Mouse (Mus musculus) liver, embryonic 13.5 days (tissue): ENCODE measurements around the gene Bcs1l. TPM values are rescaled to one million over a fixed set of nuclear protein-coding genes. Genes with fewer than 3 reads are reported as not detected.
A peak's percentile ranks its signal among the peaks of the same experiment; 100 is the strongest.

Source experiments
- ATAC-seq: fragments of 200-750 bp; cut with Nextera tagmentation; 2 replicates; pipeline ENCODE4 v1.8.0; 2017; ENCODE audit warnings: low read depth, mild to moderate bottlenecking, moderate number of reproducible peaks, moderate library complexity
- DNase-seq: peaks from one replicate; pipeline ENCODE4 v3.0.0; 2022
- H3K27ac ChIP-seq: fragments of 300-500 bp; sonication (generic); 2 replicates; pipeline ENCODE4 v1.5.1; 2015; ENCODE audit warnings: moderate library complexity, mild to moderate bottlenecking, inconsistent platforms
- H3K27me3 ChIP-seq: fragments of 300-500 bp; sonication (generic); 2 replicates; pipeline ENCODE4 v1.6.1; 2015; ENCODE audit warnings: mild to moderate bottlenecking, inconsistent platforms
- H3K36me3 ChIP-seq: fragments of 300-500 bp; sonication (generic); 2 replicates; pipeline ENCODE4 v1.6.1; 2015; ENCODE audit warnings: mild to moderate bottlenecking, inconsistent platforms
- H3K4me1 ChIP-seq: fragments of 300-500 bp; sonication (generic); replicated peaks from 2 replicates; pipeline ENCODE4 v1.6.1; 2015; ENCODE audit warnings: inconsistent platforms
- H3K4me2 ChIP-seq: fragments of 300-500 bp; sonication (generic); 2 replicates; pipeline ENCODE4 v1.6.1; 2015; ENCODE audit warnings: inconsistent platforms, mild to moderate bottlenecking, moderate library complexity
- H3K4me3 ChIP-seq: fragments of 300-500 bp; sonication (generic); replicated peaks from 2 replicates; pipeline ENCODE4 v1.5.1; 2015; ENCODE audit warnings: mild to moderate bottlenecking, inconsistent platforms
- H3K9ac ChIP-seq: fragments of 300-500 bp; sonication (generic); 2 replicates; pipeline ENCODE4 v1.6.1; 2015; ENCODE audit warnings: mild to moderate bottlenecking, inconsistent platforms
- H3K9me3 ChIP-seq: fragments of 300-500 bp; sonication (generic); replicated peaks from 2 replicates; pipeline ENCODE4 v1.6.1; 2016; ENCODE audit warnings: inconsistent platforms
- WGBS: fragments of 180-500 bp; shearing (Covaris S2); methylation state at CpG from one replicate; pipeline ENCODE4 v1.1.7; 2015; ENCODE audit not compliant: insufficient replicate concordance; 5-methylcytosine and 5-hydroxymethylcytosine counted together
- polyA plus RNA-seq: library from polyadenylated mRNA; unstranded; fragments of >200 nt; fragmentation: Nextera tagmentation; extraction: Ambion mirVana; gene quantifications from 2 replicates; pipeline ENCODE4 v1.2.1, GENCODE M21; 2015

Bcs1l gene
- 13.8 and 14.3 TPM in 2 replicates for polyA plus RNA-seq

DNA sequence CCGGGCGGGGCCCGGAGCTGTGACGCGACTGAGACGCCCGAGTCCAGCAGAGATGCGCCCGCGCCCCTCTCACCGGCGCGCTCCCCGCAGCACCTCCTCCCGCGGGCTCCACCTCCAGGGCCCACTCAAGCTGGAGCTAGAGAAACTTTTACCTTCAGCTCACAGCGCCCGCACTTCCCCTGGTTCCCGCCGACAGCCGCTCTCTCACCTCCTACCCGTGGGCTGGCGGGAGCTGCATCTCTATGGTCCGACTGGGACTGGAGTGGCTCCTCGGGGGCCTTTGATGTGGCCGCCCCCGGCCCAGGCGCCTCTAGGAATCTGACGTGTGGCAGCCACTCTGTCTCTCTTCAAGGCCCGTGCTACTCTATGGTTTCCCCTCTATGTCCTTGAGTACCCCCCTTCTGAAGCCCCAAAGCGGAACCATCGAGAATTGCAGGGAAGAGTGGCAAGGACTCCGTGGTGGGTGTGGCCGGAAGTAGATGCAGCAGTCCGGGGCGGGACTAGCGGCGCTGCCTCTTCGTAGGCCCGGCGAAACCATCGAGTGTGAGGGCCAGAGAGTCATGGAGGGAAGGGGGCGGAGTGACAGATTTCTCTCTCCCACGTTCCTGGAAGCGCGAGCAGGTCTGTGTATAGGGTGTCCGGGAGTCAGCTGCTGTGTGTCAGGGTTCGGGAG is at the start of gene Bcs1l, which contains the start of gene Zfp142:
Gene Bcs1l, plus strand, starts transcription at position 517 of the 673 bp plus-strand sequence.
Gene Zfp142, minus strand, starts transcription at position 474 of the 673 bp plus-strand sequence.
- ATAC-seq: peak; percentile 95

DNA sequence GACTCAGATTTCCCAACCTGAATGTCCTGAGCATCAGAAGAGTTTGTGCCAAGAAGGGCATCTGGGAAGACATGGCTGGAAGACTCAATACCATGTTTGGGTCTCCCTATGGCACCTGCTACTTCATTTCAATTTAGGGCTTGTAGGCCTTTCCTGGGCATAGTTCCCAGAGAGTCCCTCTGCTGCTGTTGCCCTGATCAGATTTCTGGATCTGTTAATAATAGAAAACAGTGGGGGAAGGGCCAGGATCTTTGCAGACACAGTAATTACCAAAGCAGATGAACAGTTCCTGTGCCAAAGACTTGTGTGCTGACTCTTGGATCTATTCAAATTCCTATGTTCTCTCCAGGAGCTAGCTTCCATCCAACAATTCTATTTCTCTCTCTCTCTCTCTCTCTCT is 49.4 kb upstream of the Bcs1l start:
- Histone ChIP-seq H3K4me3 (no peak overlapping the region), H3K27ac (no peak overlapping the region), H3K36me3 (no peaks in the 10 kb centered on the region), H3K9ac (no peak overlapping the region), H3K9me3 (no peaks in the 10 kb centered on the region), H3K27me3 (peaks cover 14% of the 10 kb centered on the region), H3K4me2 (no peak overlapping the region), H3K4me1 (no peaks in the 10 kb centered on the region)
- DNase-seq: no peak
- no peak for ATAC-seq

More for the DNA sequence above, at the start of gene Bcs1l, which contains the start of gene Zfp142:
- peaks cover 40% of the 10 kb centered on the region for H3K4me1 ChIP-seq
- H3K36me3 ChIP-seq: peaks cover 35% of the 10 kb centered on the region
- peak within 1 kb of the TSS; percentile 78 for H3K4me3 ChIP-seq
- peak within 1 kb of the TSS; percentile 86 for H3K27ac ChIP-seq
- DNase-seq: peak; percentile 96
- WGBS: under 1% methylated on average over 48 of the region's 48 CpGs
- H3K27me3 ChIP-seq: no peaks in the 10 kb centered on the region
- no peaks in the 10 kb centered on the region for H3K9me3 ChIP-seq
- peak within 1 kb of the TSS; percentile 96 for H3K4me2 ChIP-seq
- H3K9ac ChIP-seq: peak within 1 kb of the TSS; percentile 81

DNA sequence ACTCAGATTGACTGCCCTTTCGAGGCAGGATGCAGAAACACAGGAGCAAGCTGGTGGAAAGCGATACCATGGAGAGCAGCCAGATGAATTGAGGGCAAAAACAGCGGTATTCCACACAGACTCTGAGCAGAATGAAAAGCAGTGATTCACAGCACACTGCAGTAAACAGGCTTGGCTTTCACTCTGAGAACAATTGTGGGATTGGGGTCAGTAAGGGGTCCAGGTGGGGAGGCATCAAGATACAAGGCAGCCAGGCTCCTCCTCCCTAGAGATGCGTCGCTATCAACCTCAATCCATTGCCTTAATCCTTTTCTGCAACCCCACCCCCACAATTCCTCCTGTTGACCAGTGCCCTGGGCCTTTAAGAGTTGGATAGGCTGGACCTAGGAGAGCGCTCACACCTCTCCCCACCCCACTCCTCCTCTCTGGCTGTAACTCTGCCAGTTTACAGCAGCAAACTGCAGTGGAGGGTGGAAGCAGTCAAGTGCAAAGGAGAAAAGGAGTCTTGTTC is 45.6 kb upstream of the Bcs1l start, which contains the start of gene Plcd4:
Gene Plcd4, plus strand, starts transcription at position 438 of the 511 bp plus-strand sequence.
- Histone ChIP-seq H3K9me3 (no peaks in the 10 kb centered on the region), H3K4me1 (no peaks in the 10 kb centered on the region), H3K4me2 (no peak within 1 kb of the TSS), H3K27me3 (peaks cover 20% of the 10 kb centered on the region), H3K36me3 (no peaks in the 10 kb centered on the region), H3K9ac (no peak within 1 kb of the TSS), H3K27ac (no peak within 1 kb of the TSS), H3K4me3 (no peak within 1 kb of the TSS)
- ATAC-seq (no peak), DNase-seq (no peak)
- WGBS: 10% methylated on average over 6 of the region's 6 CpGs

DNA sequence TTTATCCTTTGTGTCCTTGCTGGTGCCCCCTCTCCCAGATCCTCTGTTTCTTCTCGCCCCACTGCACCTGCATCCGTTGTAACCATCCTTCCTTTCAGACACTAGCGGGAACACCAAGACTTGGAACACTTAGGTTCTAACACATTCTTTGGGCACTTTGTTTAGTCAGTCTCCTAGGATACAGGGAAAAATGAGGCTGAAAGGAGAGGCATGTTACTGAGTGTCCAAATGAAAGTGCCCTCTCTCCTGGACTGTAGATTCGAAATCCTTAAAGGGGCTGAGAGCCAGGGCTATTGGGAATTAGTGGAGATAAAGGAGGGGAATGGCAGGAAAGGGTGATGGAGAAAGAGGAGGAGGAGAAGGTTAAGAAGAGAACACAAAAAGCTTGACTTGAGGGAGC is 43.9 kb upstream of the Bcs1l start, which contains the start of gene Usp37:
Gene Usp37, minus strand, starts transcription at position 101 of the 400 bp plus-strand sequence.
- ATAC-seq: no peak
- H3K27me3 ChIP-seq: peaks cover 20% of the 10 kb centered on the region

DNA sequence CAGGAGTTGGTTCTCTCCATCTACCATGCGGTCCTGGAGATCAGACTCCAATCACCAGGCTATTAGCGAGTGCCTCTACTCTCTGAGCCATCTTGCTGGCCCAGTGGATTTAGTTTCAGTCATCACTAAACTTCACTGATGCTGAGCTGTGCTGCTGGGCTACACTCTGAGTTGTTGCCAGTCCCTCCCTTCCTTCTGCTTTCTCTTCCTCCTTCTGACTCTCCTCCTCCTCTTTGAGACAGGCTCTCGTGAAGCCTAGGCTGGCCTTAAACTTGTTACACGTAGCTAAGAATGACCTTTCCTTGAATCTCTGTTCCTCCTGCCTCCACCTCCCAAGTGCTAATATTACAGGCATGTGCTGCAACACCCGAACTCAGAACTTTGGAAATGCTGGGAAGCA is 29.0 kb upstream of the Bcs1l start:
- H3K27ac ChIP-seq: no peak overlapping the region
- no peak overlapping the region for H3K9ac ChIP-seq
- H3K36me3 ChIP-seq: peaks cover under 1% of the 10 kb centered on the region; the same call in 1 of the 2 replicates
- H3K4me3 ChIP-seq: no peak overlapping the region
- DNase-seq: no peak
- H3K4me2 ChIP-seq: no peak overlapping the region
- H3K4me1 ChIP-seq: no peaks in the 10 kb centered on the region
- no peaks in the 10 kb centered on the region for H3K27me3 ChIP-seq
- H3K9me3 ChIP-seq: no peaks in the 10 kb centered on the region
- ATAC-seq: no peak
- WGBS: 64% methylated on average over 5 of the region's 5 CpGs

More for the DNA sequence above, 43.9 kb upstream of the Bcs1l start, which contains the start of gene Usp37:
- Histone ChIP-seq H3K9me3 (no peaks in the 10 kb centered on the region), H3K27ac (no peak within 1 kb of the TSS), H3K9ac (no peak within 1 kb of the TSS), H3K4me3 (no peak within 1 kb of the TSS), H3K4me2 (no peak within 1 kb of the TSS), H3K4me1 (no peaks in the 10 kb centered on the region), H3K36me3 (no peaks in the 10 kb centered on the region)
- DNase-seq: no peak
- 60% methylated on average over 4 of the region's 4 CpGs for whole genome bisulfite sequencing

DNA sequence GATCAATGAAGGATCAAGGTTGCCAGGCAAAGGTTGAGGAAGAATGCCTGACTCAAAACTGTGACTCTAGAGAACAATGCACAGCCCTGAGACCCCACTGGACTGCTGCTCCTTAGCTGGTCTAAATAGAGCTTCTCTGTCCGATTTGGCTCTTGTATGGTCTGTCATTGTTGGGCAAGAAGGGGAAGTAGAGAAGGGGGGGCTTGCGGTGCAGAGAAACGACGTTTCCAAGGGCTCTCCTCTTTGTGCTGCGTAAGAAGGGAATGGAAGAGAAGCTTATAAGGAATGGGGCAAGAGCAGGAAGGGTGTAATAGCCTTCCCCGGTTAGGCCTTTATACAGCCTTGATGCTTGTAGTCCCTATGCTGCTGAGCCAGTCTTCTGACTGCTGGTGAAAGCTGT is 22.3 kb upstream of the Bcs1l start:
- Histone ChIP-seq H3K9me3 (no peaks in the 10 kb centered on the region), H3K4me1 (no peaks in the 10 kb centered on the region), H3K36me3 (peaks cover 63% of the 10 kb centered on the region), H3K4me3 (no peak overlapping the region), H3K27me3 (no peaks in the 10 kb centered on the region), H3K9ac (no peak overlapping the region), H3K4me2 (no peak overlapping the region), H3K27ac (no peak overlapping the region)
- 63% methylated on average over 6 of the region's 6 CpGs for WGBS
- DNase-seq (no peak), ATAC-seq (no peak)

DNA sequence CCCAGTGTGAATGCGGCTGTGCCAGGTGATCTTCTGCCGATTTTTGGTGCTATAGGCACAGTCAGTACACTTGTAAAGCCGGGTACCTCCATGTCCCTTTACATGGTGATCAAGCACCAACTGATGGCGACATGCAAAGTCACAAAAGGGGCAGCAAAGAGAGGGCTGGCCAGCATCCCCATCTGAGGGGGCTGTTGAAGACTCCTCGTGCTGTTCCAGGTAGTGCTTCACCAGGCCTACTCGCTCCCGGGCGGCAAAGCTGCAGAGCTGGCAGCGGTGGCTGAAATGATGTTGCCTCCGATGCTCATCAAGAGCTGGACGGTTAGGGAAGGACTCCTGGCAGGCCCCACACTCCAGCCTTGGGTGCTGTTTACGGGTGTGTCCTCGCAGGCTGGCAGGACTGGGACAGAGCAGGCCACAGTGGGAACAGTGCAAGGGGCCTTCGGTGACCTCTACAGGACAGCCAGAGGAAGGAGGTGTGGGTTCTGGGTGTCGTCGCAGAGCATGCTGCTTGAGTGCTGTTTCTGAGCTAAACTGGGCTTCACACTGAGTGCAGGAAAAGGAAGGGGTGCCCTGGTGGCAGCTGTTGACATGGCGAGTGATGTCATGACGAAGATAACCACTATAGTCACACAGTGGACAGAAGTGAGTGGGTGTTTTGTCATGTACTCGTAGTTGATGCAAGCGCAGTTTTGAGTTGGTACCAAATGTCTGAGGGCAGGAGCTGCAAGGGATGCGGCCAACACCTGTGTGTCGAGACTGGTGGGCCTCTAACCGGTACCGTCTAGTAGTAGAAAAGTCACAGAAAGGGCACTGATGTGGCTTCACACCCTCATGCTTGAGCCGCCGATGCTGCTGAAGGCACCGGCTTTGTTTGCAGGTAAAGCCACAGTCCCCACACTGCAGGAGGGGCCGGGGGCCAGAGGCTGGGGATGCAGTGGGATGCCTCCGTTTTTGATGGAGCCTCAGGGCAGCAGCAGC is 18.1 kb upstream of the Bcs1l start:
- H3K9ac ChIP-seq: no peak overlapping the region
- no peak overlapping the region for H3K4me3 ChIP-seq
- no peaks in the 10 kb centered on the region for H3K9me3 ChIP-seq
- 86% methylated on average over 29 of the region's 29 CpGs for WGBS
- ATAC-seq (no peak), DNase-seq (no peak)
- H3K4me1 ChIP-seq: no peaks in the 10 kb centered on the region
- no peak overlapping the region for H3K27ac ChIP-seq
- H3K27me3 ChIP-seq: no peaks in the 10 kb centered on the region
- peaks cover 94% of the 10 kb centered on the region for H3K36me3 ChIP-seq
- H3K4me2 ChIP-seq: no peak overlapping the region

DNA sequence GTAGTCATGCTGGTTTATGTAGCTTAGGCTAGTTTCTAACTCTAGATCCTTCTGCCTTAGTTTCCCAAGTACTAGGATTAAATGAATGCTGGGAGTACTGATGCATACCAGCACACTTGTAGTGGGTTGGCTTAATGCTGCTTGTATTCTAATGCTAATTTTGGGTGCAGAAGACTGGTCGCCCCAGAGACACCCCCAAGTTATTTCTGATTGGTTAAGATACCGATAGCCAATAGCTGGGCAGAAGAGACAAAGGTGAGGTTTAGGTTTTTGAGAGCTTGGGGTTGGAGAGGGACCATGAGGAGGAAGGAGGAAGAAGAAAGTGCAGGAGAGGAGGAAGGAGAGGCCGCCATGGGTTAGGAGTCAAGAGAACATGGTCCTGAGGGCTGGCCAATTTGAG is 5.5 kb upstream of the Bcs1l start:
- H3K4me2 ChIP-seq: no peak overlapping the region
- H3K9ac ChIP-seq: no peak overlapping the region
- H3K36me3 ChIP-seq: peaks cover 45% of the 10 kb centered on the region
- no peaks in the 10 kb centered on the region for H3K9me3 ChIP-seq
- ATAC-seq (no peak), DNase-seq (no peak)
- H3K27ac ChIP-seq: no peak overlapping the region
- 73% methylated on average over 3 of the region's 3 CpGs for WGBS
- peaks cover 30% of the 10 kb centered on the region for H3K4me1 ChIP-seq
- no peaks in the 10 kb centered on the region for H3K27me3 ChIP-seq
- no peak overlapping the region for H3K4me3 ChIP-seq

DNA sequence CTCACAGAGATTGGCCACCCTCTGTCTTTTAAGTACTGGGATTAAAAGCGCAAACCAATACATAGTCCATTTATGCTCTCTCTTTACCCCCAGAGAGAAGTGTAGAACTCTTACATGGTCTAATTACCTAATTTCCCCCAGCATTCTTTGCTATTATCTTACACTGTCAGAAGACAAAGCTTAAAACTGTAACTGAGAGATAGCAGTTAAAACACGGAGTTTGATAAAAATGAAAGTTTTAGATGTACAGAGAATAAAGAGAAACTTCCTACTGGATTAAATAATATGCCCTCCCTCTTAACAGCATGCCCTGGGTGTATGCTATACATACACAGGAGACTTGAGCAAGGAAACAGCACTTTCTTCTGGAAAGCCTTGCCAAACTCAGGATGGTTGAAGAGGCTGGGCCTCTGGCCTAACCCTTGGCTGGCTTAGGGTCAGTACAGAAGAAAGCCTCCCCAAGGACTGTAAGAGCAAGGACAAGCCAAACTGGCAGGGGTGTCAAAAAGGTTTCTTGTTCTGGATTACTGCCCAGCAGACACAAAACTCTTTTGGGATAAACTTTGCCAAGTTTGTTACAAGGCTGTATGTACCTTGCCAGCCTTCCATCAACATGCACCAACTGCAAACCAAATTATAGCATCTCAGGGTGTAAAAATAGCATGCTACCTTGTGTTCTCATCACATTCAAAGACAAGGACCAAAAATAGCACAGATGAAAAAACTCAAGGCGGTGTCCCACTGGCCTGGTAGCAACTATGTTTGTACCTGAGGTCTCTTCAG is 3.3 kb upstream of the Bcs1l start:
- no peaks in the 10 kb centered on the region for H3K9me3 ChIP-seq
- 66% methylated on average over 3 of the region's 3 CpGs for WGBS
- no peak for ATAC-seq
- peaks cover 40% of the 10 kb centered on the region for H3K4me1 ChIP-seq
- DNase-seq: no peak
- H3K4me2 ChIP-seq: 0 out of 2 replicates have a peak overlapping the region, but pooled peaks have one; percentile 8
- peak overlapping the region; percentile 50; the same call in 1 of the 2 replicates for H3K27ac ChIP-seq
- peaks cover 26% of the 10 kb centered on the region for H3K36me3 ChIP-seq
- H3K9ac ChIP-seq: peak overlapping the region; percentile 47
- H3K4me3 ChIP-seq: no peak overlapping the region
- H3K27me3 ChIP-seq: no peaks in the 10 kb centered on the region

DNA sequence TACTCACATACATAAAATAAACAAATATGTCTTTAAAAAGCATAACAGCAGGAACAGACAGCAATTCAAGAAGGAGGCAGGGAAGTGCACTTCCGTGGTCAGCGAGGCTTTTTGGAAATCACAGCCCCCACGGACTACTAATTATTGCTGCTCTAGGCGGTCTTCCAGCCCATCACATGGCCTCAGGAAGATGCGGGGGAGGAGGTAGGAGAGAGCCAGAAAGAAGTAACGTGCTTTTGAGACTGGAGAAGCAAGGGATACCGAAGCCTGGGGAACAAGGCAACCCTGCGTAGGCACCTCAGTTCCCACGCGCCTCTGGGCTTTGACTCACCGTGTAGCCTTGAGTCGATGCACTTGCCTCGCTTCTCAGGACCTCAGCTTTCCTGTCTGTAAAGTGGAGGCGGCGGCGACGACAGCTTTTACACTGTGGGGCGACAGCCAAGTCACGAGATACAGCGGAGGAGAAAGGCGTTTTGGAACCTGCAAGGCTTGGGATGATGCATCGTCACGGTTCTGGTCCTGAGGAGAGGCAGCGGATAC is 786 bp upstream of the Bcs1l start:
- Histone ChIP-seq H3K27me3 (no peaks in the 10 kb centered on the region), H3K9me3 (no peaks in the 10 kb centered on the region), H3K4me2 (peak overlapping the region; percentile 96), H3K9ac (peak overlapping the region; percentile 78), H3K4me1 (peaks cover 40% of the 10 kb centered on the region), H3K36me3 (peaks cover 37% of the 10 kb centered on the region), H3K4me3 (peak overlapping the region; percentile 78), H3K27ac (peak overlapping the region; percentile 86)
- no peak for DNase-seq
- WGBS: 1% methylated on average over 24 of the region's 24 CpGs
- no peak for ATAC-seq
